Mouse (Mus musculus): ENCODE data around the gene Spg11. TPM values are rescaled to one million over a fixed set of nuclear protein-coding genes. Genes with fewer than 3 reads are reported as not detected.
A peak's percentile ranks its signal among the peaks of the same experiment; 100 is the strongest.

Gene Spg11
- 2.5 and 4.4 TPM in 2 replicates for total RNA-seq (2015; ENCODE audit: low replicate concordance)
- total RNA-seq (2017; ENCODE audit: low replicate concordance): 4.5 and 5.6 TPM in 2 replicates

- peak; percentile 99 for ATAC-seq (replicated peaks; ENCODE audit: low FRiP score, poor library complexity, severe bottlenecking)
Observed at GRCm38 (mm10) chr2:122117961-122118958, at the start of gene Spg11. Spg11 (minus strand) TSS chr2:122118386.

GRCm38 (mm10) chr2:122164293-122164692, 46.1 kb upstream of the Spg11 start:
- ATAC-seq (replicated peaks; ENCODE audit: low FRiP score, poor library complexity, severe bottlenecking): peak; percentile 74

- no peak for ATAC-seq (replicated peaks; ENCODE audit: low FRiP score, poor library complexity, severe bottlenecking)
Observed at GRCm38 (mm10) chr2:122163430-122164195, 45.4 kb upstream of the Spg11 start.

GRCm38 (mm10) chr2:122162529-122162928, 44.3 kb upstream of the Spg11 start:
- no peak for ATAC-seq (replicated peaks; ENCODE audit: low FRiP score, poor library complexity, severe bottlenecking)

- no peak for ATAC-seq (replicated peaks; ENCODE audit: low FRiP score, poor library complexity, severe bottlenecking)
Observed at GRCm38 (mm10) chr2:122161542-122161941, 43.4 kb upstream of the Spg11 start.

GRCm38 (mm10) chr2:122160680-122161079, 42.5 kb upstream of the Spg11 start, which contains the start of gene Trim69:
Trim69 (plus strand) TSS chr2:122160700.
- ATAC-seq (replicated peaks; ENCODE audit: low FRiP score, poor library complexity, severe bottlenecking): peak; percentile 88

GRCm38 (mm10) chr2:122159667-122160066, 41.5 kb upstream of the Spg11 start:
- no peak for ATAC-seq (replicated peaks; ENCODE audit: low FRiP score, poor library complexity, severe bottlenecking)

GRCm38 (mm10) chr2:122158362-122158802, 40.2 kb upstream of the Spg11 start:
- ATAC-seq (replicated peaks; ENCODE audit: low FRiP score, poor library complexity, severe bottlenecking): no peak

- no peak for ATAC-seq (replicated peaks; ENCODE audit: low FRiP score, poor library complexity, severe bottlenecking)
Observed at GRCm38 (mm10) chr2:122157561-122157960, 39.4 kb upstream of the Spg11 start.

GRCm38 (mm10) chr2:122156051-122156700, 38.0 kb upstream of the Spg11 start:
- no peak for ATAC-seq (replicated peaks; ENCODE audit: low FRiP score, poor library complexity, severe bottlenecking)

- no peak for ATAC-seq (replicated peaks; ENCODE audit: low FRiP score, poor library complexity, severe bottlenecking)
Observed at GRCm38 (mm10) chr2:122155292-122155691, 37.1 kb upstream of the Spg11 start.

GRCm38 (mm10) chr2:122154479-122154878, 36.3 kb upstream of the Spg11 start:
- ATAC-seq (replicated peaks; ENCODE audit: low FRiP score, poor library complexity, severe bottlenecking): no peak

GRCm38 (mm10) chr2:122153681-122154365, 35.6 kb upstream of the Spg11 start:
- no peak for ATAC-seq (replicated peaks; ENCODE audit: low FRiP score, poor library complexity, severe bottlenecking)

GRCm38 (mm10) chr2:122152850-122153249, 34.7 kb upstream of the Spg11 start:
- no peak for ATAC-seq (replicated peaks; ENCODE audit: low FRiP score, poor library complexity, severe bottlenecking)

GRCm38 (mm10) chr2:122151221-122151620, 33.0 kb upstream of the Spg11 start:
- ATAC-seq (replicated peaks; ENCODE audit: low FRiP score, poor library complexity, severe bottlenecking): no peak

GRCm38 (mm10) chr2:122149716-122150115, 31.5 kb upstream of the Spg11 start:
- ATAC-seq (replicated peaks; ENCODE audit: low FRiP score, poor library complexity, severe bottlenecking): no peak

- no peak for ATAC-seq (replicated peaks; ENCODE audit: low FRiP score, poor library complexity, severe bottlenecking)
Observed at GRCm38 (mm10) chr2:122149316-122149715, 31.1 kb upstream of the Spg11 start.

- peak; percentile 33 for ATAC-seq (replicated peaks; ENCODE audit: low FRiP score, poor library complexity, severe bottlenecking)
Observed at GRCm38 (mm10) chr2:122148242-122148917, 30.2 kb upstream of the Spg11 start.

Measured in erythroblast, adult 5-6 weeks (primary cell).